30 mouse cellular contexts compared by ENCODE assay signal in the genomic region with DNA sequence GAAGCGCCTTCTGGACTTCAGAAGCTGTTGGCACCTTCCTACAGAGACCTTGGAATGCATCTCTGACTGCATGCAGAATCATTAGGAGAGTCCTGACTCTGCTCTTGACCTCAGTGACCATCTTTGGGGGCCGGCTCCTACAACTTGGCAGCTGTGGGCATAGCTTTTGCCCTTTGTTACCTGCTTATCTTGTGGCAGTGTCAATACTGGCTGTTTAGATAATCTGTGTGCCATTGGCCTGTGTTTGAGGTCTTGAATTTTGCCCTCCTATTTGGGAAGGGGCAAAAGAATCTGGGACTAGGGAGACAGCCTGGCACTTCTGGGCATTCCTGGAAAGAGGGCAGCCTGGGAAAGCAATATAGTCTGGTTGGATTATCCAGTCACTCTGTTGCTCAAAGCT.
"Had no signal": no experiment of that assay in that cellular context is flagged by ENCODE, and none has a peak within 500 bp of the region (broad histone marks: within the 10 kb centered on the region; RNA-seq: fewer than 3 reads in every experiment).

No protein-coding gene starts in this region.

- H3K9ac ChIP-seq: limb, embryonic 12.5 days; limb, embryonic 13.5 days; limb, embryonic 15.5 days; liver, embryonic 13.5 days; liver, embryonic 14.5 days; liver, embryonic 15.5 days; lung, embryonic 14.5 days; lung, embryonic 15.5 days; midbrain, embryonic 12.5 days; midbrain, embryonic 13.5 days; midbrain, embryonic 15.5 days; neural tube, embryonic 12.5 days had no signal

- H3K4me3 ChIP-seq: left cerebral cortex, adult 2 months; limb, embryonic 10.5 days; limb, embryonic 12.5 days; limb, embryonic 13.5 days; limb, embryonic 15.5 days; liver, embryonic 13.5 days; liver, embryonic 15.5 days; lung, embryonic 15.5 days; megakaryocyte, embryonic 14.5 days; midbrain, embryonic 10.5 days; midbrain, embryonic 12.5 days; midbrain, embryonic 13.5 days; midbrain, embryonic 15.5 days; myocyte; neural tube, embryonic 12.5 days had no signal

- DNase-seq: left cerebral cortex, postnatal 4 days; liver, embryonic 13.5 days; lung, adult 18-20 months; lung, adult 2 months; lung, embryonic 14.5 days; lung, postnatal 10 days; lung, postnatal 14 days; lung, postnatal 36 days; lung, postnatal 4 days; midbrain, embryonic 14.5 days had no signal

- H3K4me2 ChIP-seq: limb, embryonic 12.5 days; limb, embryonic 13.5 days; limb, embryonic 15.5 days; liver, embryonic 11.5 days; liver, embryonic 13.5 days; liver, embryonic 15.5 days; lung, embryonic 14.5 days; lung, embryonic 15.5 days; midbrain, embryonic 11.5 days; midbrain, embryonic 12.5 days; midbrain, embryonic 13.5 days; midbrain, embryonic 15.5 days; neural tube, embryonic 12.5 days had no signal

- H3K27ac ChIP-seq: left cerebral cortex, adult 2 months; limb, embryonic 10.5 days; limb, embryonic 12.5 days; limb, embryonic 13.5 days; limb, embryonic 15.5 days; liver, embryonic 13.5 days; liver, embryonic 14.5 days; liver, embryonic 15.5 days; lung, embryonic 15.5 days; macrophage; midbrain, embryonic 10.5 days; midbrain, embryonic 12.5 days; midbrain, embryonic 13.5 days; midbrain, embryonic 15.5 days; neural tube, embryonic 12.5 days had no signal

- H3K36me3 ChIP-seq: limb, embryonic 10.5 days; limb, embryonic 12.5 days; limb, embryonic 13.5 days; limb, embryonic 15.5 days; liver, embryonic 13.5 days; liver, embryonic 15.5 days; lung, embryonic 15.5 days; midbrain, embryonic 10.5 days; midbrain, embryonic 12.5 days; midbrain, embryonic 13.5 days; midbrain, embryonic 15.5 days; neural tube, embryonic 12.5 days had no signal

- H3K9me3 ChIP-seq: limb, embryonic 10.5 days; limb, embryonic 12.5 days; limb, embryonic 13.5 days; limb, embryonic 15.5 days; liver, embryonic 13.5 days; liver, embryonic 15.5 days; lung, embryonic 15.5 days; megakaryocyte, embryonic 14.5 days; midbrain, embryonic 10.5 days; midbrain, embryonic 12.5 days; midbrain, embryonic 13.5 days; midbrain, embryonic 15.5 days; neural tube, embryonic 12.5 days had no signal

- H3K4me1 ChIP-seq: lung, embryonic 15.5 days; megakaryocyte, embryonic 14.5 days had no signal

- ATAC-seq: lung, postnatal 0 days; midbrain, embryonic 13.5 days; midbrain, embryonic 15.5 days; midbrain, embryonic 16.5 days had no signal
